Mouse (Mus musculus): Measurements from ENCODE around the gene Ly6g6c.

GRCm38 (mm10) chr17:35052271-35052798 lies 12.9 kb upstream of the Ly6g6c start:
- TF ChIP-seq POLR2A (IDR thresholded peaks at IDR 0.05; ENCODE audit: extremely low read depth, insufficient read depth, low read length) (no peak), CTCF (IDR thresholded peaks at IDR 0.05; ENCODE audit: low read depth, low read length) (no peak)

All from liver, adult 2 months (tissue).